Mouse (Mus musculus) ES-E14 (cell line): Measurements from ENCODE around the gene Pbx2.

Source experiments
- CHD2 ChIP-seq: IDR thresholded peaks from 2 replicates; pipeline ENCODE4 v1.6.1; 2014; ENCODE audit warnings: mild to moderate bottlenecking, low read depth, low read length, inconsistent platforms
- HCFC1 ChIP-seq: IDR thresholded peaks from 2 replicates; pipeline ENCODE4 v1.6.1; 2012; ENCODE audit warnings: low read length, inconsistent platforms, borderline replicate concordance; ENCODE audit not compliant: insufficient read depth
- ZC3H11A ChIP-seq: IDR thresholded peaks from 2 replicates; pipeline ENCODE4 v1.6.1; 2012; ENCODE audit warnings: low read depth, mild to moderate bottlenecking, inconsistent platforms, low read length, borderline replicate concordance
- ZNF384 ChIP-seq: IDR thresholded peaks from 2 replicates; pipeline ENCODE4 v1.6.1; 2012; ENCODE audit warnings: low read depth, low read length, inconsistent platforms

DNA sequence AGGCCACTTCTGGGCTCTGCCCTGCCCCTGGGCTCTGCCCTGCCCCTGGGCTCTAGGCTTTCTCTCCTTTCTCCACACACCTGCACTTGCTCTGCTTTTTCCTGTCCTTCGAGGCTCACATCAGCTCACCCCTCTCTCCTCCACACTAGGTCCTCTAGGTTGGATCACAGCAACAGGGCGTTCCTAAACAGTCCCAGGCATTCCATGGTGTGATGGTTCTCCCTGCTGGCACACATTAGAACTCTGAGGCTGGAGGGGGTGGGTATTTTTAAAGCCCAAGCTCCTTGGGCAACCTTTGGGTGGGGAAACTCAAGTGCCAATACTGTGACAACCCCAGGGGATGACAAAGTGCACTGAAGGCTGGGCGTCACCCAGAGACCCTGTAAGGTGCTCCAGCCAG is 46.4 kb downstream of the Pbx2 start:
- TF ChIP-seq HCFC1 (no peak), CHD2 (no peak), ZNF384 (no peak), ZC3H11A (no peak)
